18 mouse cellular contexts compared by ENCODE assay signal in the genomic region with DNA sequence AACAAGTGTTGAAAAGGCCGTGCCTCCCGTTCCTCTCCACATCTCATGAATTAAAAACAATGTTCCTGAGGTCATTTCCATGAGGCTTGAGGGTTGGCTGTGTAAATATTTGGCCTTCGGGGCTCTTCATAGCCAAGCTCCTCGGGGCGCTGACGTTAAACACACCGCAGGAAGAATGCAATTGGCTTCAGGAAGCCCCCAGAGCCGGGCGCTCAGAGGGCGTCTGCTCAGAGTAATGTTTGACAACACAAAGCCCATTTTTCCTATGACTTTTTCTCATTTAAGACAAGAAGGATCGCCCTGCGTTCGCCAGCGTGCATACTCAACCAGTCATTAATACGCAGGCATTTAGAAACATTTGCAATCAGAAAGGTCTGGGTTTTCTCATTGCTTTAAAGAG.
"Had no signal": no experiment of that assay in that cellular context is flagged by ENCODE, and none has a peak within 500 bp of the region (broad histone marks: within the 10 kb centered on the region; RNA-seq: fewer than 3 reads in every experiment).

No protein-coding gene starts in this region.

- H3K27ac ChIP-seq: kidney, postnatal 0 days; layer of hippocampus, adult 2 months; limb, embryonic 10.5 days; limb, embryonic 13.5 days; liver, embryonic 12.5 days; liver, embryonic 15.5 days; midbrain, embryonic 10.5 days; midbrain, embryonic 13.5 days had no signal

- ATAC-seq: intestine, postnatal 0 days; liver, embryonic 12.5 days; midbrain, embryonic 13.5 days; midbrain, embryonic 16.5 days had no signal

- DNase-seq: kidney, adult 2 months; kidney, postnatal 25 days; layer of hippocampus, adult 9-11 months; liver; thymus, adult 2 months; thymus, postnatal 25 days had no signal

- H3K4me3 ChIP-seq: layer of hippocampus, adult 2 months; limb, embryonic 10.5 days; limb, embryonic 13.5 days; liver, embryonic 12.5 days; liver, embryonic 15.5 days; megakaryocyte, embryonic 14.5 days; midbrain, embryonic 10.5 days; midbrain, embryonic 13.5 days; myocyte had no signal

- H3K4me1 ChIP-seq: liver, embryonic 12.5 days; liver, embryonic 15.5 days; megakaryocyte, embryonic 14.5 days; midbrain, embryonic 13.5 days had no signal

- H3K27me3 ChIP-seq: limb, embryonic 13.5 days; liver, embryonic 15.5 days; midbrain, embryonic 13.5 days had no signal

- H3K4me2 ChIP-seq: limb, embryonic 13.5 days; liver, embryonic 12.5 days; liver, embryonic 15.5 days; midbrain, embryonic 13.5 days had no signal

- H3K9ac ChIP-seq: limb, embryonic 13.5 days; liver, embryonic 12.5 days; liver, embryonic 15.5 days; midbrain, embryonic 13.5 days had no signal

- H3K36me3 ChIP-seq: limb, embryonic 10.5 days; limb, embryonic 13.5 days; liver, embryonic 12.5 days; liver, embryonic 15.5 days; midbrain, embryonic 10.5 days; midbrain, embryonic 13.5 days had no signal

- H3K9me3 ChIP-seq: limb, embryonic 10.5 days; limb, embryonic 13.5 days; liver, embryonic 12.5 days; liver, embryonic 15.5 days; megakaryocyte, embryonic 14.5 days; midbrain, embryonic 10.5 days; midbrain, embryonic 13.5 days had no signal
